Mouse (Mus musculus): ENCODE data around the gene 0610012G03Rik. TPM values are rescaled to one million over a fixed set of nuclear protein-coding genes. Genes with fewer than 3 reads are reported as not detected.
A peak's percentile ranks its signal among the peaks of the same experiment; 100 is the strongest.
"Not testable (repeated sequence)": the region's sequence is repeated elsewhere in the genome, so short reads cannot be mapped to it uniquely, and the experiment has no call there.

0610012G03Rik gene
- 10 to 100 TPM; 39.5 to 42.0 TPM for total RNA-seq (2021)
- long read RNA-seq, experiment 1, transcript 0610012G03Rik-201 (1 exons, 1,445 nt): major isoform, 93 of 93 reads
- long read RNA-seq, experiment 1, partial matches to known transcripts: 0 of 93 reads
- long read RNA-seq, experiment 1, other reads (novel, unspliced or antisense): 0 of 93 reads
- long read RNA-seq, experiment 2, transcript 0610012G03Rik-201 (1 exons, 1,445 nt): major isoform, 86 of 86 reads
- long read RNA-seq, experiment 2, partial matches to known transcripts: 0 of 86 reads
- long read RNA-seq, experiment 2, other reads (novel, unspliced or antisense): 0 of 86 reads

- peak; percentile 98 for DNase-seq (ENCODE audit: low spot score in 2 of 2)
Observed at GRCm38 (mm10) chr16:31948345-31948774, at the start of gene 0610012G03Rik, which contains the start of gene Ncbp2. 0610012G03Rik (minus strand) TSS chr16:31948494. Ncbp2 (plus strand) TSS chr16:31948513.

GRCm38 (mm10) chr16:31996371-31996770 is 48.1 kb upstream of the 0610012G03Rik start:
- DNase-seq (ENCODE audit: low spot score in 2 of 2): no peak

GRCm38 (mm10) chr16:31993946-31994345 is 45.7 kb upstream of the 0610012G03Rik start:
- DNase-seq (ENCODE audit: low spot score in 2 of 2): no peak

GRCm38 (mm10) chr16:31993195-31993594 is 44.9 kb upstream of the 0610012G03Rik start:
- no peak for DNase-seq (ENCODE audit: low spot score in 2 of 2)

- no peak for DNase-seq (ENCODE audit: low spot score in 2 of 2)
Observed at GRCm38 (mm10) chr16:31992039-31992438, 43.7 kb upstream of the 0610012G03Rik start.

GRCm38 (mm10) chr16:31980946-31981345 is 32.7 kb upstream of the 0610012G03Rik start:
- DNase-seq (ENCODE audit: low spot score in 2 of 2): no peak

- no peak for DNase-seq (ENCODE audit: low spot score in 2 of 2)
Observed at GRCm38 (mm10) chr16:31979501-31979900, 31.2 kb upstream of the 0610012G03Rik start.

GRCm38 (mm10) chr16:31975258-31975657 is 27.0 kb upstream of the 0610012G03Rik start:
- no peak for DNase-seq (ENCODE audit: low spot score in 2 of 2)

- peak in 1 of 2 experiments; percentile 32 for DNase-seq (ENCODE audit: low spot score in 2 of 2)
Observed at GRCm38 (mm10) chr16:31963224-31963623, 14.9 kb upstream of the 0610012G03Rik start.

- peak in 1 of 2 experiments; percentile 15 for DNase-seq (ENCODE audit: low spot score in 2 of 2)
Observed at GRCm38 (mm10) chr16:31947901-31948316, 385 bp downstream of the 0610012G03Rik start.

- DNase-seq (ENCODE audit: low spot score in 2 of 2): no peak
Observed at GRCm38 (mm10) chr16:31947333-31947732, 961 bp downstream of the 0610012G03Rik start.

GRCm38 (mm10) chr16:31945986-31946385 is 2.3 kb downstream of the 0610012G03Rik start:
- not testable (repeated sequence) for DNase-seq (ENCODE audit: low spot score in 2 of 2)

GRCm38 (mm10) chr16:31945372-31945771 is 2.9 kb downstream of the 0610012G03Rik start:
- DNase-seq (ENCODE audit: low spot score in 2 of 2): no peak

GRCm38 (mm10) chr16:31944698-31945255 is 3.5 kb downstream of the 0610012G03Rik start:
- DNase-seq (ENCODE audit: low spot score in 2 of 2): no peak

- DNase-seq (ENCODE audit: low spot score in 2 of 2): peak; percentile 84 to 85
Observed at GRCm38 (mm10) chr16:31943980-31944379, 4.3 kb downstream of the 0610012G03Rik start.

GRCm38 (mm10) chr16:31940586-31940985 is 7.7 kb downstream of the 0610012G03Rik start:
- no peak for DNase-seq (ENCODE audit: low spot score in 2 of 2)

- DNase-seq (ENCODE audit: low spot score in 2 of 2): no peak
Observed at GRCm38 (mm10) chr16:31938856-31939255, 9.4 kb downstream of the 0610012G03Rik start.

GRCm38 (mm10) chr16:31936568-31936967 is 11.7 kb downstream of the 0610012G03Rik start:
- no peak for DNase-seq (ENCODE audit: low spot score in 2 of 2)

- peak; percentile 37 to 48 for DNase-seq (ENCODE audit: low spot score in 2 of 2)
Observed at GRCm38 (mm10) chr16:31935091-31935979, 13.0 kb downstream of the 0610012G03Rik start.

- no peak for DNase-seq (ENCODE audit: low spot score in 2 of 2)
Observed at GRCm38 (mm10) chr16:31934550-31935010, 13.7 kb downstream of the 0610012G03Rik start.
